Mouse (Mus musculus) CD4-positive naive resting alpha-beta T cell, adult 57 days (primary cell): ENCODE results near the gene Fez2. TPM values are rescaled to one million over a fixed set of nuclear protein-coding genes. Genes with fewer than 3 reads are reported as not detected.

Experiments
- total RNA-seq: library from RNA; stranded (reverse); gene quantifications from one replicate; pipeline ENCODE4 v1.2.4, GENCODE M21; 2023

Fez2 gene
- 29.1 TPM for total RNA-seq

GRCm38 (mm10) chr17:78417381-78418281 lies at the start of gene Fez2:
Fez2 (minus strand) TSS chr17:78418152.

Other genes with a start within 250 kb of the Fez2 start
- gene Crim1, start 217.9 kb downstream of the Fez2 start, total RNA-seq: 56.5 TPM
- not detected for gene Vit, start 89.9 kb upstream of the Fez2 start, total RNA-seq